Mouse (Mus musculus): ENCODE measurements around the gene Htt. TPM values are rescaled to one million over a fixed set of nuclear protein-coding genes. Genes with fewer than 3 reads are reported as not detected.

Gene Htt
- total RNA-seq, 1 experiment = 25.6 TPM

DNA sequence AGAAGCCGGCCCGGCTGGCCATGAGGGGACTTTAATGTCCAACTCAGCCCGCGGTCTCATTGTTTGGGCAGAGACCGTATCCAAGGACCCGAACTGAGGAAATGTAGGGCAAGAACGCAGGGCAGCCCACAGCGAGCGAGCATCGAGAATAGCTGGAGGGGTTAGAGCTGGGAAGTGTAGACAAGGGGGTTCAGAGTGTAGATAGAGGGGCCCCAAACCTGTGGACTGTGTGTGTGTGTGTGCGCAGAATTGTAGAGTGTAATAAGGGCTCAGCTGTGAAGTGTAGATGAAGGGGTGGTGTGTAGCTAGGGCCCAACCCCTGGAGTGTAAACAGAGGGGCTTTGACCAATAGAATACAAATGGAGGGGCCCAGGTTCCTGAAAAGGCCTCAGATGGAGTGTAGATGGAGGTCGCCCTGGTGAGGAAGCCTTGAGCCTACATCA lies 188.2 kb downstream of the Htt start:
- Histone ChIP-seq H3K9me3 (ENCODE audit: control insufficient read depth, insufficient read depth, low read depth, low read length) (no peaks in the 10 kb centered on the region), H3K4me3 (ENCODE audit: insufficient read depth in 1 of 2, low read depth in 1 of 2, low read length in 2 of 2, poor library complexity in 1 of 2, severe bottlenecking in 1 of 2) (peak overlapping the region; percentile 78 to 92), H3K27ac (ENCODE audit: insufficient read depth, low read depth, low read length, poor library complexity, severe bottlenecking) (no peak overlapping the region), H3K9ac (ENCODE audit: insufficient read depth, low read depth, low read length, poor library complexity, severe bottlenecking) (peak overlapping the region; percentile 87), H3K4me1 (ENCODE audit: control insufficient read depth in 2 of 2, insufficient read depth in 2 of 2, low read length in 2 of 2, poor library complexity in 1 of 2) (no peaks in the 10 kb centered on the region; a peak in 1 of 4 replicates), H3K36me3 (ENCODE audit: control insufficient read depth, insufficient read depth, low read length, poor library complexity, severe bottlenecking) (no peaks in the 10 kb centered on the region)
- no peak for TF ChIP-seq ZC3H11A (IDR thresholded peaks at IDR 0.05; ENCODE audit: borderline replicate concordance, low read depth, low read length)
- TF ChIP-seq ZNF384 (IDR thresholded peaks at IDR 0.05; ENCODE audit: low read depth, low read length) = no peak
- TF ChIP-seq CHD2 (IDR thresholded peaks at IDR 0.05; ENCODE audit: low read depth, low read length) = no peak
- TF ChIP-seq MAFK (IDR thresholded peaks at IDR 0.05; ENCODE audit: insufficient read depth, low read depth, low read length) = no peak
- TF ChIP-seq HCFC1 (IDR thresholded peaks at IDR 0.05; ENCODE audit: borderline replicate concordance, insufficient read depth, low read length) = no peak
- DNase-seq (ENCODE audit: low read depth, low spot score) = no peak
- in situ Hi-C loops (cut with MboI; ENCODE audit: low sequenced_read_pairs in 2 of 2, unreplicated experiment in 2 of 2) = no loop called here

DNA sequence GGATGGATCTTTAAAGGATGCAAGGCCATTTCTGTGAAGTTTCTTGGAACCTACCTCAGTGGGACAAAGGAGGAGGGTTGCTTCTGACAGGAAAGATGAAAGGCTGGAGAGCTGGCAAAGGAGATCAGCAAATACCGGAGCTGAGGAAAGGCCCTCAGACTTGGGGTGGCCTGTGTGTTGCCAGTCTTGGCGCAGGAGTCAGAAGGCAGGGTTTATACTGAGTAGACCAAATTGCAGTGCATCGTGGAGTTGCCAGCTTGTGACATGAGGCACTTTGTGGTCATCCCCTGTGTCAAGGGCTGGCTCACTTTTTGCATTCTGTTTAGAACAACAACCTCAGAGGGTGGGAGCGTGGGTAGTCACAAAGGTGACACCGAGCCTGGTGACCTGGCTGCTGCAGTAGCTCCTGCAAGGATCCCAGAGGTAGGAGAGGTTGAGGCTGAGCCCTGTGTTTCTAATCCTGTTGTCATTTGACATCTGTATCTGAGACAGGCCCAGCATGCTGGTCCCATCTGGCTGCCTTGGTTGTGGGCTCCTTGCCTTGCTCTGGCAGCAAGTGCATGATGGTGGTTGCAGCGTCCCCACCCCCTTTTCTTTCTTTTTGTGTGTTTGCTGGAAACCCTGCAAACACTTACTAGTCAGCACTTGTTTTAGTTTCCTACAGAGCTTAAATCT lies 189.1 kb downstream of the Htt start:
- in situ Hi-C loops (cut with MboI; ENCODE audit: low sequenced_read_pairs in 2 of 2, unreplicated experiment in 2 of 2) = no loop called here
- no peak overlapping the region for H3K9ac ChIP-seq (ENCODE audit: insufficient read depth, low read depth, low read length, poor library complexity, severe bottlenecking)
- H3K36me3 ChIP-seq (ENCODE audit: control insufficient read depth, insufficient read depth, low read length, poor library complexity, severe bottlenecking) = no peaks in the 10 kb centered on the region
- no peaks in the 10 kb centered on the region; a peak in 1 of 4 replicates for H3K4me1 ChIP-seq (ENCODE audit: control insufficient read depth in 2 of 2, insufficient read depth in 2 of 2, low read length in 2 of 2, poor library complexity in 1 of 2)
- TF ChIP-seq ZNF384 (IDR thresholded peaks at IDR 0.05; ENCODE audit: low read depth, low read length) (no peak), CHD2 (IDR thresholded peaks at IDR 0.05; ENCODE audit: low read depth, low read length) (no peak), HCFC1 (IDR thresholded peaks at IDR 0.05; ENCODE audit: borderline replicate concordance, insufficient read depth, low read length) (no peak), MAFK (IDR thresholded peaks at IDR 0.05; ENCODE audit: insufficient read depth, low read depth, low read length) (no peak), ZC3H11A (IDR thresholded peaks at IDR 0.05; ENCODE audit: borderline replicate concordance, low read depth, low read length) (no peak)
- DNase-seq (ENCODE audit: low read depth, low spot score) = no peak
- H3K9me3 ChIP-seq (ENCODE audit: control insufficient read depth, insufficient read depth, low read depth, low read length) = no peaks in the 10 kb centered on the region
- H3K27ac ChIP-seq (ENCODE audit: insufficient read depth, low read depth, low read length, poor library complexity, severe bottlenecking) = no peak overlapping the region
- H3K4me3 ChIP-seq (ENCODE audit: insufficient read depth in 1 of 2, low read depth in 1 of 2, low read length in 2 of 2, poor library complexity in 1 of 2, severe bottlenecking in 1 of 2) = no peak overlapping the region

DNA sequence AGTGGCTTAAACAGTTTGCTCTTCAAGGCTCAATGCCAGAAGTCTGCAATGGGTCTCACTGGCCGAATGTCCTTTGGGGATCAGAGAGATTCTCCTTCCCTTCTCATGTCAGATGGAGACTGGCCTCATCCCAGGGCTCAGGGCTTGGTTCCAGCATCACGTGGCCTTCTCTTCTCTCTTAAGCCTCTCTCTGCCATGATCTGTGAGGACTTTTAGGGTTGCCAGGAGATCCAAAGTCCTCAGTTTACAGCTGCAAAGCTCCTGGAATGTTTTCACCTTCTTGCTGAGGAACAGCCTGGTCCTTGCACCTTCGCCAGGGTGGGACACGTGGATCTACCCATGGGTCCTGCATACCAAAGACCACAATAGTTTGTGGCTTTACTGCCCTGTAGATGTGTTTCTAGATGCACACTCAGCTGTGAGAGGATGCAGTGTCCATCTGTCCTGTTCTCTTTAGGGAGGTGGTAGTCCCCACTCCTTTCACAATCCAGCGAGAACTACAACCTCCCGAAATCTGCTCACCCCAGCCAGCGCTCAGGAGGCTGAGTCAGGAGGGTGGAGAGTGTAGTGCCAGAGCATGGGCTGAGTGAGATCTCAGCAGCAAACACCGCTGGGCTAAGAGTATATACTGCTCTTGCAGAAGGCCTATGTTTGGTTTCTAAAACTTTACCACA lies 189.8 kb downstream of the Htt start:
- no peak for DNase-seq (ENCODE audit: low read depth, low spot score)
- no peak overlapping the region for H3K9ac ChIP-seq (ENCODE audit: insufficient read depth, low read depth, low read length, poor library complexity, severe bottlenecking)
- H3K36me3 ChIP-seq (ENCODE audit: control insufficient read depth, insufficient read depth, low read length, poor library complexity, severe bottlenecking) = no peaks in the 10 kb centered on the region
- H3K27ac ChIP-seq (ENCODE audit: insufficient read depth, low read depth, low read length, poor library complexity, severe bottlenecking) = no peak overlapping the region
- TF ChIP-seq MAFK (IDR thresholded peaks at IDR 0.05; ENCODE audit: insufficient read depth, low read depth, low read length) (no peak), ZNF384 (IDR thresholded peaks at IDR 0.05; ENCODE audit: low read depth, low read length) (no peak), ZC3H11A (IDR thresholded peaks at IDR 0.05; ENCODE audit: borderline replicate concordance, low read depth, low read length) (no peak), HCFC1 (IDR thresholded peaks at IDR 0.05; ENCODE audit: borderline replicate concordance, insufficient read depth, low read length) (no peak), CHD2 (IDR thresholded peaks at IDR 0.05; ENCODE audit: low read depth, low read length) (no peak)
- in situ Hi-C loops (cut with MboI; ENCODE audit: low sequenced_read_pairs in 2 of 2, unreplicated experiment in 2 of 2) = no loop called here
- H3K4me3 ChIP-seq (ENCODE audit: insufficient read depth in 1 of 2, low read depth in 1 of 2, low read length in 2 of 2, poor library complexity in 1 of 2, severe bottlenecking in 1 of 2) = no peak overlapping the region
- no peaks in the 10 kb centered on the region; a peak in 1 of 4 replicates for H3K4me1 ChIP-seq (ENCODE audit: control insufficient read depth in 2 of 2, insufficient read depth in 2 of 2, low read length in 2 of 2, poor library complexity in 1 of 2)
- no peaks in the 10 kb centered on the region for H3K9me3 ChIP-seq (ENCODE audit: control insufficient read depth, insufficient read depth, low read depth, low read length)

DNA sequence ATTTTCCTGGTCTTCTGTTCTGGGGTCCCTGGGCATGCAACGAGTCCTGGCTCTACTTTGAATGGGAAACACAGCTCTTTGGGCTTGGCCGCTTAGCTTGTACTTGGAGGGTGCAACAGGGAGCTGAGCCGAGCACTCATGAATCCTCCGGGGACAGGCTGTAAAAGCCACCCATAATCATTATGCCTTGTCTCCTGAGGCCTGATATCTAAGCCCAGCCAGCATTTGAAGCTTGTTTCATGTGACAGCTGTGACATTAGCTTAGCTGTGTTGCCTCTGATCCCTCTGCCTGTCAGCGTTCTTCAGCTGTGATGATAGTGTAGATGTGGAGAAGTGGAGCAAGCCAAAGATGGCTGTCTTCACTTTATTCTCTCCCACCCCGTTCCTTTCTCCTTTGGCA lies 193.0 kb downstream of the Htt start:
- in situ Hi-C loops (cut with MboI; ENCODE audit: low sequenced_read_pairs in 2 of 2, unreplicated experiment in 2 of 2) = no loop called here
- H3K36me3 ChIP-seq (ENCODE audit: control insufficient read depth, insufficient read depth, low read length, poor library complexity, severe bottlenecking) = no peaks in the 10 kb centered on the region

More for the DNA sequence above, 193.0 kb downstream of the Htt start:
- Histone ChIP-seq H3K4me3 (ENCODE audit: insufficient read depth in 1 of 2, low read depth in 1 of 2, low read length in 2 of 2, poor library complexity in 1 of 2, severe bottlenecking in 1 of 2) (no peak overlapping the region), H3K27ac (ENCODE audit: insufficient read depth, low read depth, low read length, poor library complexity, severe bottlenecking) (no peak overlapping the region), H3K9ac (ENCODE audit: insufficient read depth, low read depth, low read length, poor library complexity, severe bottlenecking) (no peak overlapping the region), H3K9me3 (ENCODE audit: control insufficient read depth, insufficient read depth, low read depth, low read length) (no peaks in the 10 kb centered on the region), H3K4me1 (ENCODE audit: control insufficient read depth in 2 of 2, insufficient read depth in 2 of 2, low read length in 2 of 2, poor library complexity in 1 of 2) (no peaks in the 10 kb centered on the region)
- TF ChIP-seq MAFK (IDR thresholded peaks at IDR 0.05; ENCODE audit: insufficient read depth, low read depth, low read length) = no peak
- DNase-seq (ENCODE audit: low read depth, low spot score) = no peak

Measured in ES-E14 (cell line).